Mouse (Mus musculus) G1E (cell line): ENCODE measurements around the gene Spata2l.
"Not testable (repeated sequence)": the region's sequence is repeated elsewhere in the genome, so short reads cannot be mapped to it uniquely, and the experiment has no call there.

Experiments used
- CTCF ChIP-seq: IDR thresholded peaks from 2 replicates; pipeline ENCODE4 v1.5.1; 2012; ENCODE audit warnings: low read depth, low read length, inconsistent platforms, mixed read lengths
- GATA1 ChIP-seq: IDR thresholded peaks from 2 replicates; pipeline ENCODE4 v1.6.1; 2012; ENCODE audit warnings: borderline replicate concordance, low read length, inconsistent platforms, mixed read lengths
- GATA2 ChIP-seq: IDR thresholded peaks from 2 replicates; pipeline ENCODE4 v1.6.1; 2012; ENCODE audit warnings: low read depth, low read length, inconsistent platforms, borderline replicate concordance
- TAL1 ChIP-seq: conservative IDR thresholded peaks from 2 replicates; pipeline ENCODE4 v1.6.1; 2012; ENCODE audit warnings: low read depth, low read length, inconsistent platforms, mixed read lengths

GRCm38 (mm10) chr8:123282994-123283393 is 47.0 kb upstream of the Spata2l start:
- TF ChIP-seq CTCF, GATA1, TAL1, GATA2: not testable (repeated sequence)
